Mouse (Mus musculus): Measurements from ENCODE around the gene Ntn1. TPM values are rescaled to one million over a fixed set of nuclear protein-coding genes. Genes with fewer than 3 reads are reported as not detected.

The Ntn1 gene
- total RNA-seq, 2 experiments from 2014 or later: 5.5 to 7.5 TPM

- intact Hi-C loops (cut with DNase I): no loop called here
- no peak for DNase-seq (ENCODE audit: low spot score in 2 of 2)
Measured at GRCm38 (mm10) chr11:68342003-68342400, 58.6 kb downstream of the Ntn1 start.

GRCm38 (mm10) chr11:68341111-68342002, 59.3 kb downstream of the Ntn1 start:
- DNase-seq (ENCODE audit: low spot score in 2 of 2): no peak
- intact Hi-C loops (cut with DNase I): no loop called here

- no peak for DNase-seq (ENCODE audit: low spot score in 2 of 2)
Measured at GRCm38 (mm10) chr11:68340366-68340765, 60.3 kb downstream of the Ntn1 start.

GRCm38 (mm10) chr11:68339856-68340255, 60.8 kb downstream of the Ntn1 start:
- intact Hi-C loops (cut with DNase I): no loop called here
- DNase-seq (ENCODE audit: low spot score in 2 of 2): no peak

More at GRCm38 (mm10) chr11:68340366-68340765, 60.3 kb downstream of the Ntn1 start:
- intact Hi-C loops (cut with DNase I): no loop called here

GRCm38 (mm10) chr11:68339331-68339730, 61.3 kb downstream of the Ntn1 start:
- intact Hi-C loops (cut with DNase I): no loop called here
- no peak for DNase-seq (ENCODE audit: low spot score in 2 of 2)

- intact Hi-C loops (cut with DNase I): no loop called here
- DNase-seq (ENCODE audit: low spot score in 2 of 2): no peak
Measured at GRCm38 (mm10) chr11:68331676-68332265, 68.9 kb downstream of the Ntn1 start.

- no peak for DNase-seq (ENCODE audit: low spot score in 2 of 2)
- intact Hi-C loops (cut with DNase I): no loop called here
Measured at GRCm38 (mm10) chr11:68331117-68331437, 69.5 kb downstream of the Ntn1 start.

GRCm38 (mm10) chr11:68330398-68331116, 70.1 kb downstream of the Ntn1 start:
- DNase-seq (ENCODE audit: low spot score in 2 of 2): no peak
- intact Hi-C loops (cut with DNase I): no loop called here

GRCm38 (mm10) chr11:68324863-68325262, 75.8 kb downstream of the Ntn1 start:
- no peak for DNase-seq (ENCODE audit: low spot score in 2 of 2)
- intact Hi-C loops (cut with DNase I): no loop called here

GRCm38 (mm10) chr11:68321417-68321816, 79.2 kb downstream of the Ntn1 start:
- no peak for DNase-seq (ENCODE audit: low spot score in 2 of 2)
- intact Hi-C loops (cut with DNase I): no loop called here

GRCm38 (mm10) chr11:68315551-68316130, 85.0 kb downstream of the Ntn1 start:
- no peak for DNase-seq (ENCODE audit: low spot score in 2 of 2)
- intact Hi-C loops (cut with DNase I): no loop called here

GRCm38 (mm10) chr11:68313861-68314260, 86.8 kb downstream of the Ntn1 start:
- intact Hi-C loops (cut with DNase I): no loop called here
- no peak for DNase-seq (ENCODE audit: low spot score in 2 of 2)

- intact Hi-C loops (cut with DNase I): no loop called here
Measured at GRCm38 (mm10) chr11:68313065-68313464, 87.6 kb downstream of the Ntn1 start.

GRCm38 (mm10) chr11:68308911-68309580, 91.6 kb downstream of the Ntn1 start:
- intact Hi-C loops (cut with DNase I): no loop called here
- no peak for DNase-seq (ENCODE audit: low spot score in 2 of 2)

More at GRCm38 (mm10) chr11:68313065-68313464, 87.6 kb downstream of the Ntn1 start:
- no peak for DNase-seq (ENCODE audit: low spot score in 2 of 2)

- no peak for DNase-seq (ENCODE audit: low spot score in 2 of 2)
- intact Hi-C loops (cut with DNase I): no loop called here
Measured at GRCm38 (mm10) chr11:68305997-68306396, 94.6 kb downstream of the Ntn1 start.

- intact Hi-C loops (cut with DNase I): no loop called here
- no peak for DNase-seq (ENCODE audit: low spot score in 2 of 2)
Measured at GRCm38 (mm10) chr11:68302323-68302722, 98.3 kb downstream of the Ntn1 start.

GRCm38 (mm10) chr11:68301660-68302059, 99.0 kb downstream of the Ntn1 start:
- DNase-seq (ENCODE audit: low spot score in 2 of 2): no peak
- intact Hi-C loops (cut with DNase I): no loop called here

- intact Hi-C loops (cut with DNase I): no loop called here
- no peak for DNase-seq (ENCODE audit: low spot score in 2 of 2)
Measured at GRCm38 (mm10) chr11:68295474-68295873, 105.1 kb downstream of the Ntn1 start.

GRCm38 (mm10) chr11:68290631-68291030, 110.0 kb downstream of the Ntn1 start:
- intact Hi-C loops (cut with DNase I): no loop called here
- no peak for DNase-seq (ENCODE audit: low spot score in 2 of 2)

- no peak for DNase-seq (ENCODE audit: low spot score in 2 of 2)
Measured at GRCm38 (mm10) chr11:68287331-68287730, 113.3 kb downstream of the Ntn1 start.

More at GRCm38 (mm10) chr11:68287331-68287730, 113.3 kb downstream of the Ntn1 start:
- intact Hi-C loops (cut with DNase I): no loop called here
